Mouse (Mus musculus) heart, adult 18-20 months (tissue): ENCODE data around the gene Gm49337. TPM values are rescaled to one million over a fixed set of nuclear protein-coding genes. Genes with fewer than 3 reads are reported as not detected.

Experiments used
- DNase-seq, 2 experiments: peaks; one replicate each; pipeline ENCODE4 v3.0.0; 2021 to 2022; ENCODE audit warnings: mixed read lengths in 1 of 2
- total RNA-seq, 2 experiments: library from RNA; stranded (reverse); gene quantifications; 2 replicates each; pipeline ENCODE4 v1.2.3; 2021

The Gm49337 gene
- total RNA-seq, 2 experiments from 2014 or later: not detected

GRCm38 (mm10) chr4:116329256-116329655 lies 156.1 kb downstream of the Gm49337 start:
- DNase-seq: no peak

GRCm38 (mm10) chr4:116336294-116336693 lies 163.1 kb downstream of the Gm49337 start:
- DNase-seq: no peak

- peak; percentile 34 to 78 for DNase-seq
These were observed 168.9 kb downstream of the Gm49337 start for GRCm38 (mm10) chr4:116342119-116342518.

Other genes starting within 250 kb of the Gm49337 start
- not detected for gene Dmbx1, start 233.5 kb upstream of the Gm49337 start, total RNA-seq
- gene Faah, start 155.5 kb upstream of the Gm49337 start, total RNA-seq: 1 to 10 TPM in 1 of 2 experiments, not detected in 1; 1.0 TPM
- gene Nsun4, start 119.5 kb upstream of the Gm49337 start, total RNA-seq: 10 to 100 TPM; 29.1 to 29.5 TPM
- 1,000 to 10,000 TPM; 1,939 to 2,067 TPM for gene Uqcrh, start 98.3 kb upstream of the Gm49337 start, total RNA-seq
- 10 to 100 TPM; 25.3 to 26.2 TPM for gene Lrrc41, start 98.1 kb upstream of the Gm49337 start, total RNA-seq
- gene Rad54l, start 49.7 kb upstream of the Gm49337 start, total RNA-seq: under 1 TPM; 0.10 to 0.26 TPM
- gene Pomgnt1, start 49.5 kb upstream of the Gm49337 start, total RNA-seq: 10 to 100 TPM; 56.8 to 57.5 TPM
- gene Lurap1, start 22.0 kb upstream of the Gm49337 start, total RNA-seq: 1 to 10 TPM; 4.6 to 5.0 TPM
- 1 to 10 TPM in 1 of 2 experiments, not detected in 1; 1.3 TPM for gene Tspan1, start 5.8 kb upstream of the Gm49337 start, total RNA-seq
- gene 1700042G07Rik, start within 50 bp of the Gm49337 start, total RNA-seq: not detected
- gene Pik3r3, start 48.2 kb downstream of the Gm49337 start, total RNA-seq: 1 to 10 TPM; 7.8 to 9.3 TPM